Mouse (Mus musculus): ENCODE measurements around the gene Cfap65.

The Cfap65 gene

GRCm38 (mm10) chr1:74880785-74881360 lies 54.5 kb downstream of the Cfap65 start:
- peak; percentile 73 for DNase-seq

GRCm38 (mm10) chr1:74877199-74877598 lies 58.2 kb downstream of the Cfap65 start:
- no peak for DNase-seq

- no peak for DNase-seq
Observed at GRCm38 (mm10) chr1:74872218-74872617, 63.2 kb downstream of the Cfap65 start.

GRCm38 (mm10) chr1:74861783-74862182 lies 73.6 kb downstream of the Cfap65 start:
- DNase-seq = no peak

- DNase-seq = no peak
Observed at GRCm38 (mm10) chr1:74859223-74859984, 76.0 kb downstream of the Cfap65 start.

GRCm38 (mm10) chr1:74858805-74859204 lies 76.6 kb downstream of the Cfap65 start:
- no peak for DNase-seq

- peak; percentile 30 for DNase-seq
Observed at GRCm38 (mm10) chr1:74858171-74858719, 77.2 kb downstream of the Cfap65 start.

- no peak for DNase-seq
Observed at GRCm38 (mm10) chr1:74857677-74858076, 77.7 kb downstream of the Cfap65 start.

- no peak for DNase-seq
Observed at GRCm38 (mm10) chr1:74857201-74857600, 78.2 kb downstream of the Cfap65 start.

GRCm38 (mm10) chr1:74856791-74857190 lies 78.6 kb downstream of the Cfap65 start:
- DNase-seq = no peak

- no peak for DNase-seq
Observed at GRCm38 (mm10) chr1:74856439-74856720, 79.0 kb downstream of the Cfap65 start.

- no peak for DNase-seq
Observed at GRCm38 (mm10) chr1:74855651-74856438, 79.6 kb downstream of the Cfap65 start.

GRCm38 (mm10) chr1:74855156-74855555 lies 80.2 kb downstream of the Cfap65 start:
- DNase-seq = no peak

- peak; percentile 92 for DNase-seq
Observed at GRCm38 (mm10) chr1:74854306-74855056, 80.9 kb downstream of the Cfap65 start, which contains the start of gene Cdk5r2. Gene Cdk5r2, plus strand, starts transcription at chr1:74854934.

Data from lung, postnatal 36 days (tissue).